10 mouse cellular contexts compared by ENCODE assay signal in genomic region chr19:33380386-33380785, GRCm38 (mm10). TPM values are rescaled to one million over a fixed set of nuclear protein-coding genes. Genes with fewer than 3 reads are reported as not detected.
DNase-seq lines count a peak whose midpoint lies in the region; ATAC-seq and TF ChIP-seq lines count a peak whose summit lies in the region.
"Had no signal": no experiment of that assay in that cellular context is flagged by ENCODE, and none has a peak within 500 bp of the region (broad histone marks: within the 10 kb centered on the region; RNA-seq: fewer than 3 reads in every experiment).

No protein-coding gene starts in this region.

- H3K4me3 ChIP-seq in embryonic facial prominence, embryonic 11.5 days (ENCODE audit: low read depth, low read length) = no peak overlapping the region
- no peak overlapping the region for H3K4me3 ChIP-seq in embryonic facial prominence, embryonic 10.5 days
- no peak overlapping the region for H3K4me3 ChIP-seq in lung, embryonic 14.5 days (ENCODE audit: low read depth, low read length)
- H3K4me3 ChIP-seq in forebrain, postnatal 0 days (ENCODE audit: low read depth, low read length) = no peak overlapping the region
- H3K4me3 ChIP-seq in neural tube, embryonic 14.5 days (ENCODE audit: low read depth, low read length) = no peak overlapping the region
- H3K4me3 ChIP-seq: heart, embryonic 15.5 days had no signal

- no peaks in the 10 kb centered on the region for H3K36me3 ChIP-seq in embryonic facial prominence, embryonic 11.5 days (replicated peaks; ENCODE audit: control insufficient read depth, insufficient read depth, low read depth, low read length)
- H3K36me3 ChIP-seq in embryonic facial prominence, embryonic 10.5 days (replicated peaks) = no peaks in the 10 kb centered on the region
- H3K36me3 ChIP-seq in lung, embryonic 14.5 days (ENCODE audit: insufficient read depth) = no peaks in the 10 kb centered on the region
- H3K36me3 ChIP-seq in forebrain, postnatal 0 days (ENCODE audit: insufficient read depth) = no peaks in the 10 kb centered on the region
- no peaks in the 10 kb centered on the region for H3K36me3 ChIP-seq in neural tube, embryonic 14.5 days (ENCODE audit: control insufficient read depth, insufficient read depth, low read length)
- H3K36me3 ChIP-seq: G1E; heart, embryonic 15.5 days had no signal

- peak; percentile 73 for DNase-seq in embryonic facial prominence, embryonic 11.5 days (ENCODE audit: low spot score)
- no peak for DNase-seq in embryonic facial prominence, embryonic 10.5 days (ENCODE audit: low spot score)
- DNase-seq in lung, embryonic 14.5 days = peak; percentile 85
- DNase-seq in lung, postnatal 14 days = no peak
- peak; percentile 80 for DNase-seq in forebrain, postnatal 0 days
- DNase-seq in cerebellum, postnatal 36 days = no peak
- no peak for DNase-seq in heart, adult 11 months

- no peaks in the 10 kb centered on the region for H3K4me1 ChIP-seq in embryonic facial prominence, embryonic 11.5 days (ENCODE audit: control insufficient read depth, insufficient read depth, low read length)
- H3K4me1 ChIP-seq in embryonic facial prominence, embryonic 10.5 days = no peaks in the 10 kb centered on the region
- no peaks in the 10 kb centered on the region for H3K4me1 ChIP-seq in lung, embryonic 14.5 days (ENCODE audit: insufficient read depth)
- H3K4me1 ChIP-seq in forebrain, postnatal 0 days (ENCODE audit: insufficient read depth) = no peaks in the 10 kb centered on the region
- H3K4me1 ChIP-seq in neural tube, embryonic 14.5 days (ENCODE audit: control insufficient read depth, insufficient read depth, low read length) = no peaks in the 10 kb centered on the region
- H3K4me1 ChIP-seq: heart, embryonic 15.5 days had no signal

- H3K4me2 ChIP-seq in embryonic facial prominence, embryonic 11.5 days (ENCODE audit: low read depth, low read length) = no peak overlapping the region
- H3K4me2 ChIP-seq in lung, embryonic 14.5 days = no peak overlapping the region
- no peak overlapping the region for H3K4me2 ChIP-seq in forebrain, postnatal 0 days (ENCODE audit: low read depth)
- H3K4me2 ChIP-seq in neural tube, embryonic 14.5 days (ENCODE audit: low read depth, low read length) = no peak overlapping the region
- H3K4me2 ChIP-seq: heart, embryonic 15.5 days had no signal

- H3K9me3 ChIP-seq in embryonic facial prominence, embryonic 11.5 days (replicated peaks; ENCODE audit: control insufficient read depth, low read length) = no peaks in the 10 kb centered on the region
- H3K9me3 ChIP-seq in embryonic facial prominence, embryonic 10.5 days = no peaks in the 10 kb centered on the region
- no peaks in the 10 kb centered on the region for H3K9me3 ChIP-seq in lung, embryonic 14.5 days (ENCODE audit: low read depth, low read length)
- no peaks in the 10 kb centered on the region for H3K9me3 ChIP-seq in forebrain, postnatal 0 days (ENCODE audit: low read length)
- H3K9me3 ChIP-seq in neural tube, embryonic 14.5 days (ENCODE audit: control insufficient read depth, low read length) = no peaks in the 10 kb centered on the region
- H3K9me3 ChIP-seq: G1E; heart, embryonic 15.5 days had no signal

- H3K27me3 ChIP-seq in embryonic facial prominence, embryonic 11.5 days (ENCODE audit: control insufficient read depth, insufficient read depth, low read length) = no peaks in the 10 kb centered on the region
- H3K27me3 ChIP-seq in embryonic facial prominence, embryonic 10.5 days (replicated peaks; ENCODE audit: low read depth, poor library complexity, severe bottlenecking) = no peaks in the 10 kb centered on the region
- no peaks in the 10 kb centered on the region for H3K27me3 ChIP-seq in lung, embryonic 14.5 days (ENCODE audit: insufficient read depth, low read length)
- H3K27me3 ChIP-seq in forebrain, postnatal 0 days (ENCODE audit: insufficient read depth, low read length) = no peaks in the 10 kb centered on the region
- no peaks in the 10 kb centered on the region for H3K27me3 ChIP-seq in neural tube, embryonic 14.5 days (ENCODE audit: control insufficient read depth, insufficient read depth, low read length)
- H3K27me3 ChIP-seq: heart, embryonic 15.5 days had no signal

- ATAC-seq in embryonic facial prominence, embryonic 11.5 days (replicated peaks; ENCODE audit: insufficient number of reproducible peaks, low FRiP score, low TSS enrichment, low read depth) = no peak
- ATAC-seq in lung, embryonic 14.5 days (ENCODE audit: insufficient read depth) = peak; percentile 58; the same call in 1 of the 2 replicates
- peak; percentile 86 for ATAC-seq in forebrain, postnatal 0 days
- ATAC-seq in neural tube, embryonic 14.5 days (ENCODE audit: low read depth) = peak; percentile 70; the same call in 1 of the 2 replicates

- WGBS in embryonic facial prominence, embryonic 11.5 days = 20% methylated on average over 3 of the region's 3 CpGs
- 24% methylated on average over 3 of the region's 3 CpGs for WGBS in embryonic facial prominence, embryonic 10.5 days
- WGBS in lung, embryonic 14.5 days = 6% methylated on average over 3 of the region's 3 CpGs
- WGBS in forebrain, postnatal 0 days = 7% methylated on average over 3 of the region's 3 CpGs
- 14% methylated on average over 3 of the region's 3 CpGs for WGBS in neural tube, embryonic 14.5 days

- no peak overlapping the region for H3K9ac ChIP-seq in embryonic facial prominence, embryonic 11.5 days (replicated peaks; ENCODE audit: low read length)
- no peak overlapping the region for H3K9ac ChIP-seq in lung, embryonic 14.5 days
- no peak overlapping the region for H3K9ac ChIP-seq in forebrain, postnatal 0 days
- H3K9ac ChIP-seq in neural tube, embryonic 14.5 days (replicated peaks; ENCODE audit: low read depth, low read length) = no peak overlapping the region
- H3K9ac ChIP-seq: heart, embryonic 15.5 days had no signal

- no peak overlapping the region for H3K27ac ChIP-seq in embryonic facial prominence, embryonic 11.5 days (replicated peaks; ENCODE audit: low read depth, low read length)
- no peak overlapping the region for H3K27ac ChIP-seq in embryonic facial prominence, embryonic 10.5 days (replicated peaks)
- H3K27ac ChIP-seq in lung, embryonic 14.5 days (ENCODE audit: low read depth) = no peak overlapping the region
- no peak overlapping the region for H3K27ac ChIP-seq in forebrain, postnatal 0 days (ENCODE audit: low read depth, low read length)
- no peak overlapping the region for H3K27ac ChIP-seq in neural tube, embryonic 14.5 days (ENCODE audit: low read depth, low read length)
- H3K27ac ChIP-seq: heart, embryonic 15.5 days had no signal

- peak; percentile 63 for TF ChIP-seq CTCF in lung, embryonic 14.5 days (IDR thresholded peaks at IDR 0.05; ENCODE audit: low read depth)
- peak; percentile 71 for TF ChIP-seq CTCF in forebrain, postnatal 0 days (IDR thresholded peaks at IDR 0.05; ENCODE audit: low read depth)

RNA-seq across cellular contexts. Expression of gene Rnls, which starts 11.7 kb away (rescaled TPM):
- polyA plus RNA-seq in embryonic facial prominence, embryonic 11.5 days (2014; fragmentation: Nextera tagmentation; extraction: Ambion mirVana) = 4.7 and 6.0 TPM in 2 replicates
- 5.5 and 5.8 TPM in 2 replicates for polyA plus RNA-seq in embryonic facial prominence, embryonic 10.5 days (2016; fragmentation: Nextera tagmentation; extraction: Ambion mirVana)
- polyA plus RNA-seq in lung, embryonic 14.5 days (2014; fragmentation: Nextera tagmentation; extraction: Ambion mirVana) = 6.6 and 6.8 TPM in 2 replicates
- 1.5 and 2.5 TPM in 2 replicates for total RNA-seq in forebrain, postnatal 0 days (2014; rRNA removed)
- 7.4 and 8.7 TPM in 2 replicates for polyA plus RNA-seq in forebrain, postnatal 0 days (2015; fragmentation: Nextera tagmentation; extraction: Ambion mirVana)
- polyA plus RNA-seq in neural tube, embryonic 14.5 days (2014; fragmentation: Nextera tagmentation; extraction: Ambion mirVana) = 9.8 and 12.2 TPM in 2 replicates
- total RNA-seq: G1E had no signal
- polyA plus RNA-seq: G1E had no signal

Comparison
In these comparisons a context has a peak if more than half of its experiments do, and no peak if none do; other contexts are left out.
1. DNase-seq: peak in embryonic facial prominence, embryonic 11.5 days (single experiment), lung, embryonic 14.5 days (single experiment) and forebrain, postnatal 0 days (single experiment); none in embryonic facial prominence, embryonic 10.5 days (single experiment), lung, postnatal 14 days (single experiment), cerebellum, postnatal 36 days (0 of 2) and heart, adult 11 months (single experiment).